Mouse (Mus musculus) left cerebral cortex, adult 2 months (tissue): ENCODE measurements at regions not wholly inside any gene's neighbourhood (a gene's known extent, or its start where the extent isn't known, plus 50 kb on each side); places are given as distances from the start of the nearest gene placed in this dataset.
A peak's percentile ranks its signal among the peaks of the same experiment; 100 is the strongest.

Experiments
- DNase-seq, 2 experiments: peaks; one replicate each; pipeline ENCODE4 v3.0.0; 2021 to 2022; ENCODE audit warnings: low spot score in 2 of 2, mixed read lengths in 1 of 2; ENCODE audit errors: extremely low spot score in 1 of 2
- H3K27ac ChIP-seq: fragments of 200-600 bp; 2 replicates; pipeline ENCODE4 v1.8.1; 2022
- H3K4me3 ChIP-seq: fragments of 200-600 bp; 2 replicates; pipeline ENCODE4 v1.8.1; 2022
- CTCF ChIP-seq: fragments of 200-600 bp; IDR thresholded peaks from 2 replicates; pipeline ENCODE4 v1.8.1; 2022; ENCODE audit warnings: antibody characterized with exemption, mild to moderate bottlenecking, moderate library complexity
- intact Hi-C: fragments of 180-260 bp; cut with DNase I; formaldehyde crosslinking; loops from one replicate; pipeline ENCODE4 v1.15.1; 2025

DNA sequence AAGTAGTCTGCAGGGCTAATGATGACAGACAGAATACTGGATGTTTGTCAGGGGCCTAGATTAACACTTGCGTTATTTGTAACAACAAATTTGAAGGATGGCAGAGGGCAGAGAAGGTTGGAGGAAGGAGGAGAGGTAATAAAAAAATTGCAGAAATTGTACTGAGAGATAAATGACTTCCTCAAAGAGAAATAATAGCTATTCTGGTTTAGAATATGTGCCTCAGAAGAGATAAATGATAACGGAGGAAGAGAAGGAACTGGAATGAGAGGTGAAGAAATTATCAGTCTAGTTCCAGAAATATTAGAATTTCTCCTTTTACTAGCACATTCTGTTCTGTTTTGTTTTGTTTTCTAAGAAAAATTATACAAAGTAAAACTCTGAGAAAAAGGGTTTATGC is 393.1 kb downstream of the Slco6d1 start:
- Histone ChIP-seq H3K4me3 (no peak overlapping the region), H3K27ac (no peak overlapping the region)
- no peak for TF ChIP-seq CTCF
- intact Hi-C loops = no loop called here
- DNase-seq = no peak

DNA sequence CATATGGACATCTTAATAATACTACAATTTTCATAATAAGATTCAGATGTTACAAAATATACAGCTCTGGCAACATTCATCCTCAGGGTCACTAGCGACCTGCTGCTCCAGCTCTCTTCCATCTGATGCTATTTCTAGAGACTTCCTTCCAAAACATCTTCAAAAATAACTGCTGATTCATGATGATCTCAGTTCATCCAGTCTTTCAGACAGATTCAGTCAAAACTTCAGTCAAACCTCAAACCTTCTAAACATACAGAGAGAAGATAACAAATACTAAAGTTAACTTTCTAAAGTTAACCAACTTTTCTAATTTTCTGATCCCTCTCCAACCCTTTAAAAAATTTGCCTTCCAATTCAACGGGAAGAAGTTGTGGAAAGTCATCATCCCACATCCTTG is 397.2 kb downstream of the Slco6d1 start:
- Histone ChIP-seq H3K27ac (no peak overlapping the region), H3K4me3 (no peak overlapping the region)
- no peak for TF ChIP-seq CTCF
- intact Hi-C loops = no loop called here
- no peak for DNase-seq

DNA sequence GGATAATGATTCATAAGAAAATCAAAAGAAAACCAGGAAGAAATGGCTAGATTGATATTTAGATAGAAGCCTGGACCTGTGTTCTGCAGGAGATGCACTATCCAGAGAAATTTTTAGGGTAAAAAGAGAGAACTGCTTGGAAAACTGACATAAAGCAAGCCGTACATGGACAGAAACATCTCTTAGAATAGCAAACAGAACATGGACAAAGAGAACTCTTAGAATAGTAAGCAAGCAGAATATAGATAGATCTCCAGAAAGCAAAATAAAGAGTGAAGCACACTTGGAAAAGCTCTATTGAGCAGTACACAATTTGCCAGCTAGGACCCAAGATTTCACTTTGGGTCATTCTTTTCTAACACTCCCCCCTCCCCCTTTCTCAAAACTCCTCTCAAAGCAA is 439.3 kb downstream of the Slco6d1 start:
- H3K4me3 ChIP-seq = no peak overlapping the region
- no peak overlapping the region for H3K27ac ChIP-seq
- no peak for TF ChIP-seq CTCF
- no peak for DNase-seq
- intact Hi-C loops = no loop called here

DNA sequence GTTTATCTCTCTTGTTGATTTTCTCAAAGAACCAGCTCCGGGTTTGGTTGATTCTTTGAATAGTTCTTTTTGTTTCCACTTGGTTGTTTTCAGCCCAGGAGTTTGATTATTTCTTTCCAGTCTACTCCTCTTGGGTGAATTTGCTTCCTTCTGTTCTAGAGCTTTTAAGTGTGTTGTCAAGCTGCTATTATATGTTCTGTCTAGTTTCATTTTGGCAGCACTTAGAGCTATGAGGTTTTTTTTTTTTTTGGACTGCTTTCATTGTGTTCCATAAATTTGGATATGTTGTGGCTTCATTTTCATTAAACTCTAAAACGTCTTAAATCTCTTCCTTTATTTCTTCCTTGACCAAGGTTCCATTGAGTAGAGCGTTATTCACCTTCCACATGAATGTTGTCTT is 485.3 kb downstream of the Slco6d1 start:
- no peak for TF ChIP-seq CTCF
- Histone ChIP-seq H3K4me3 (no peak overlapping the region), H3K27ac (no peak overlapping the region)
- intact Hi-C loops = no loop called here
- DNase-seq = no peak

DNA sequence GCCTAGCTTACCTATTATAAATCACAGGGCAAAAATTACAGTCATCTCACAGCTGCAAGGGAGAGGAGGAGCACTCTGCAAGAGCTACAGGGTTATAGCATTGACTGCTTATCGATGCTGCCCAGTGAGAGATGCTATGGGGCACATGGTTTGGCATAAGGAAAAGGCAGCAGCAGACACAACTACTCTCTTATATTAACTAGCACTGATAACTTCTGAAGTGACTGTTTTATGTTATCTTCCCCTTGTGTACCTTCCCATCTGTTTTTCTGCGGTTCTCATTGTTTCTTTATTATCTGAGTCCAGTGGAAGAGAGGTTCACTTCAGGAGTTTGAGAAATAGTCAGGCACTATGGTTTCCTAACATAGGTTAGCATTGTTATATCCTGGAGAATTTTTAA is 502.1 kb downstream of the Slco6d1 start:
- no peak for DNase-seq
- Histone ChIP-seq H3K27ac (no peak overlapping the region), H3K4me3 (no peak overlapping the region)
- TF ChIP-seq CTCF = no peak
- intact Hi-C loops = no loop called here

DNA sequence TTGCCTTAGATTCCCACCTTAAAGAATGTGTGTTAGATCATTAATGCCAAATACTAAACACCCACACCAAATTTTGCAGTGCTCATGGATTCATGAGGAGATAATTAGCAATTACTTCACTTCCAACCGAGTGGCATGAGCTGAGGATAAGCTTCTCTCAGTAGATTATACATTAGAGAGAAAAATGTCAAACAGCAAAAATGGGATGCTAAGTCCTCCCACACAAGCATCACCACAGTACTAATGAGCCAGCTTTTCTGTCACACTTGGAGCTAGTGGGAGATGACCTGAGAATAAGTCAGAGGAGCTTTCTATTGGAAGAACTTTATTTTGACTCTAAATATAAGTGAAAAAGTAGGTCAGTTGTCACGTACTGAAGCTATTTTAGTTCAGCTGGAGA is 504.0 kb downstream of the Slco6d1 start:
- no peak overlapping the region for H3K4me3 ChIP-seq
- intact Hi-C loops = no loop called here
- no peak for TF ChIP-seq CTCF
- peak overlapping the region; percentile 38; the same call in 1 of the 2 replicates for H3K27ac ChIP-seq
- DNase-seq = peak in 1 of 2 experiments; percentile 19

DNA sequence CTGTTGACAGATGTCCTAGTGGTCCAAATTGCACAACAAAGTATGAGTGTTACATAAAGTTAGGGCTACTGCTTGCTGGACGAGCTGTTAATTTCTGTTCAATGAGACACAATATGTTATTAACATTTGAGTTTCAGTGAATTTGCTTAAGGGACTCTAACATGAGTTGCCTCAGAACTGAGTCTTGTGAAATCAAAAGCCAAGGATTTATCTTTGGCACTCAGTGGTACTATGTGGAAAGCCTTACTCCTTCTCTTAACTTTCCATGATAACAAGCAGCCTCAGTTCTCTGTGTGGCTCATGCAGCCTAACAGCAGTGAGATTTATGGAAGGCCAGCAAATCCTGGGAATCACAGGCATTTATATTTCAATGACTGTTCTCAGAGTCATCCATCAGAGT is 510.0 kb downstream of the Slco6d1 start:
- no peak for TF ChIP-seq CTCF
- Histone ChIP-seq H3K27ac (no peak overlapping the region), H3K4me3 (no peak overlapping the region)
- no peak for DNase-seq
- intact Hi-C loops = no loop called here

DNA sequence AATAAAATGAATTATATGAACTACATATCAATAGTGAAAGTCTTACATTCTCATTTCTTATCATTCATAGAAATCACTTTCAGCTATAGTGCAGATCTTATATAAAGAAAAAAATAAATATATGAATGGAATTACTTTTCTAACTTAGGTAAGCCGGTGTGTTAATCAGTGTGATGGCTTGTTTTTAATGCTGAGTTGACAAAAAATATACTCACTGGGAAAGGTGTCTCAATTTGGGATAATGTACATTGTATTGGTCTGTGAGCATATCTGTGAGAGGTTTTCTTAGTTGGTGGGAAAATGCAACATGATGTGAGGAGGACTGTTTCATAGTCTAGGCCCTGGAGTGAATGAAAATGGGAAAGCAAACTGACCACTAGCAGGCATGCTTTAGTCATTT is 511.3 kb downstream of the Slco6d1 start:
- intact Hi-C loops = no loop called here
- DNase-seq = no peak
- no peak overlapping the region for H3K27ac ChIP-seq
- no peak overlapping the region for H3K4me3 ChIP-seq
- no peak for TF ChIP-seq CTCF

DNA sequence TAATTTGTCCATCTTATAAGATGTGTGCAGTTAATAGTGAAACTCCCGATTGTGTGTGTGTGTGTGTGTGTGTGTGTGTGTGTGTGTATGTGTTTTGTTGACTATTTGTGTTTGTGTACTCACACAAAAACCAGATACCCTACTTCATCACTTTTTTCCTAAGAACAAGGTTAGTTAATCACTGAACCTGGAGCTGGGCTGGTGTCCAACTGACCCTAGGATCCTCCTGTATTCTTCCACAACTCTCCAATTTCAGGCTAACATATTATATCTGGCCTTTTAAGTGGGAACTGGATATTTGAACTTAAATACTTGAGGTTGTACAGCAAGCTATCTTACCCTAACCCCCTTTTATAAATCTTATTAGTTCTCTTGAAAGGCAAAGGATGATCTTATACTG is 556.8 kb downstream of the Slco6d1 start:
- intact Hi-C loops = no loop called here
- no peak for DNase-seq
- TF ChIP-seq CTCF = no peak
- H3K4me3 ChIP-seq = no peak overlapping the region
- no peak overlapping the region for H3K27ac ChIP-seq
